In genomic region chr13:78210748-78211089, GRCm38 (mm10) we compare ENCODE assay signal across 8 mouse cellular contexts. TPM values are rescaled to one million over a fixed set of nuclear protein-coding genes. Genes with fewer than 3 reads are reported as not detected.
A peak's percentile ranks its signal among the peaks of the same experiment; 100 is the strongest.
DNase-seq lines count a peak whose midpoint lies in the region; ATAC-seq and TF ChIP-seq lines count a peak whose summit lies in the region.

No protein-coding gene starts in this region.

- H3K27ac ChIP-seq in kidney, adult 2 months (ENCODE audit: insufficient read depth, low read depth, low read length) = no peak overlapping the region
- peak overlapping the region; percentile 39; the same call in 1 of the 2 replicates for H3K27ac ChIP-seq in embryonic facial prominence, embryonic 11.5 days (replicated peaks; ENCODE audit: low read depth, low read length)
- peak overlapping the region; percentile 84 for H3K27ac ChIP-seq in hindbrain, embryonic 13.5 days
- peak overlapping the region; percentile 80 for H3K27ac ChIP-seq in midbrain, embryonic 14.5 days (replicated peaks; ENCODE audit: low read depth, low read length)

- no peak for TF ChIP-seq POLR2A in kidney, adult 2 months (IDR thresholded peaks at IDR 0.05; ENCODE audit: low read depth, low read length)

- H3K4me1 ChIP-seq in kidney, adult 2 months (ENCODE audit: control insufficient read depth, insufficient read depth, low read length) = no peaks in the 10 kb centered on the region
- peaks cover 2% of the 10 kb centered on the region; the same call in 1 of the 2 replicates for H3K4me1 ChIP-seq in embryonic facial prominence, embryonic 11.5 days (ENCODE audit: control insufficient read depth, insufficient read depth, low read length)
- peaks cover 60% of the 10 kb centered on the region for H3K4me1 ChIP-seq in hindbrain, embryonic 13.5 days (replicated peaks)
- H3K4me1 ChIP-seq in midbrain, embryonic 14.5 days (ENCODE audit: control insufficient read depth, insufficient read depth, low read length) = peaks cover 39% of the 10 kb centered on the region

- ATAC-seq in embryonic facial prominence, embryonic 11.5 days (replicated peaks; ENCODE audit: insufficient number of reproducible peaks, low FRiP score, low TSS enrichment, low read depth) = peak; percentile 31; the same call in 1 of the 2 replicates
- peak; percentile 48 for ATAC-seq in hindbrain, embryonic 13.5 days (ENCODE audit: low FRiP score)
- ATAC-seq in midbrain, embryonic 14.5 days (ENCODE audit: low FRiP score, low TSS enrichment) = no peak; the same call in none of the 2 replicates

- no peaks in the 10 kb centered on the region for H3K9me3 ChIP-seq in embryonic facial prominence, embryonic 11.5 days (replicated peaks; ENCODE audit: control insufficient read depth, low read length)
- no peaks in the 10 kb centered on the region for H3K9me3 ChIP-seq in hindbrain, embryonic 13.5 days
- no peaks in the 10 kb centered on the region for H3K9me3 ChIP-seq in midbrain, embryonic 14.5 days (ENCODE audit: control insufficient read depth, low read length)

- peak overlapping the region; percentile 68 for H3K4me2 ChIP-seq in embryonic facial prominence, embryonic 11.5 days (ENCODE audit: low read depth, low read length)
- H3K4me2 ChIP-seq in hindbrain, embryonic 13.5 days = peak overlapping the region; percentile 92
- peak overlapping the region; percentile 72 for H3K4me2 ChIP-seq in midbrain, embryonic 14.5 days (ENCODE audit: low read length)

- H3K9ac ChIP-seq in embryonic facial prominence, embryonic 11.5 days (replicated peaks; ENCODE audit: low read length) = peak overlapping the region; percentile 64
- H3K9ac ChIP-seq in hindbrain, embryonic 13.5 days = peak overlapping the region; percentile 79
- H3K9ac ChIP-seq in midbrain, embryonic 14.5 days (replicated peaks; ENCODE audit: low read length) = peak overlapping the region; percentile 64

- no peaks in the 10 kb centered on the region; the same call in 1 of the 2 replicates for H3K27me3 ChIP-seq in kidney, adult 2 months (replicated peaks; ENCODE audit: control insufficient read depth, insufficient read depth, low read length)
- H3K27me3 ChIP-seq in embryonic facial prominence, embryonic 11.5 days (ENCODE audit: control insufficient read depth, insufficient read depth, low read length) = peaks cover 6% of the 10 kb centered on the region; the same call in 1 of the 2 replicates
- H3K27me3 ChIP-seq in hindbrain, embryonic 13.5 days = 0 out of 2 replicates have a peak, but pooled peaks cover 5% of the 10 kb centered on the region
- H3K27me3 ChIP-seq in midbrain, embryonic 14.5 days (ENCODE audit: control insufficient read depth, insufficient read depth, low read length) = peaks cover 8% of the 10 kb centered on the region; the same call in 1 of the 2 replicates

- no peak for TF ChIP-seq CTCF in kidney, adult 2 months (conservative IDR thresholded peaks at IDR 0.05; ENCODE audit: insufficient read depth, insufficient read length, low read depth, low read length)

- no peaks in the 10 kb centered on the region for H3K36me3 ChIP-seq in kidney, adult 2 months (ENCODE audit: control insufficient read depth, insufficient read depth, low read length)
- H3K36me3 ChIP-seq in embryonic facial prominence, embryonic 11.5 days (replicated peaks; ENCODE audit: control insufficient read depth, insufficient read depth, low read depth, low read length) = no peaks in the 10 kb centered on the region
- no peaks in the 10 kb centered on the region for H3K36me3 ChIP-seq in hindbrain, embryonic 13.5 days
- H3K36me3 ChIP-seq in midbrain, embryonic 14.5 days (ENCODE audit: control insufficient read depth, insufficient read depth, low read length) = no peaks in the 10 kb centered on the region

- 33% methylated on average over 13 of the region's 13 CpGs for WGBS in kidney, adult 2 months
- 8% methylated on average over 13 of the region's 13 CpGs for WGBS in embryonic facial prominence, embryonic 11.5 days
- WGBS in hindbrain, embryonic 13.5 days = 10% methylated on average over 13 of the region's 13 CpGs
- WGBS in midbrain, embryonic 14.5 days = 11% methylated on average over 13 of the region's 13 CpGs

- 0 out of 2 replicates have a peak overlapping the region, but pooled peaks have one; percentile 0 for H3K4me3 ChIP-seq in kidney, adult 2 months (ENCODE audit: insufficient read depth, low read depth, low read length)
- H3K4me3 ChIP-seq in embryonic facial prominence, embryonic 11.5 days (ENCODE audit: low read depth, low read length) = peak overlapping the region; percentile 25
- H3K4me3 ChIP-seq in hindbrain, embryonic 13.5 days = peak overlapping the region; percentile 44
- peak overlapping the region; percentile 38 for H3K4me3 ChIP-seq in midbrain, embryonic 14.5 days (replicated peaks; ENCODE audit: low read depth, low read length)

- no peak for DNase-seq in kidney, adult 2 months
- DNase-seq in kidney, adult 18-20 months = no peak
- no peak for DNase-seq in embryonic facial prominence, embryonic 11.5 days (ENCODE audit: low spot score)
- peak; percentile 51 for DNase-seq in midbrain, embryonic 14.5 days
- no peak for DNase-seq in urinary bladder, adult 18-20 months (ENCODE audit: low spot score in 2 of 2)
- DNase-seq in right cerebral cortex, adult 18-20 months = no peak
- DNase-seq in spleen, postnatal 4 days (ENCODE audit: low spot score in 2 of 2) = no peak

RNA-seq across cellular contexts. Expression of gene Nr2f1, which starts 11.2 kb away (rescaled TPM):
- 5.6 and 7.5 TPM in 2 replicates for polyA plus RNA-seq in kidney, adult 2 months (2012; rRNA removed)
- polyA plus RNA-seq in embryonic facial prominence, embryonic 11.5 days (2014; fragmentation: Nextera tagmentation; extraction: Ambion mirVana) = 56.1 and 57.3 TPM in 2 replicates
- 68.9 and 71.3 TPM in 2 replicates for polyA plus RNA-seq in hindbrain, embryonic 13.5 days (2015; fragmentation: Nextera tagmentation; extraction: Ambion mirVana)
- polyA plus RNA-seq in midbrain, embryonic 14.5 days (2014; fragmentation: Nextera tagmentation; extraction: Ambion mirVana) = 67.5 and 72.4 TPM in 2 replicates
